Mouse (Mus musculus): ENCODE measurements around the gene Baiap2l2. TPM values are rescaled to one million over a fixed set of nuclear protein-coding genes. Genes with fewer than 3 reads are reported as not detected.

Baiap2l2 gene
- polyA plus RNA-seq, 1 experiment: not detected

DNA sequence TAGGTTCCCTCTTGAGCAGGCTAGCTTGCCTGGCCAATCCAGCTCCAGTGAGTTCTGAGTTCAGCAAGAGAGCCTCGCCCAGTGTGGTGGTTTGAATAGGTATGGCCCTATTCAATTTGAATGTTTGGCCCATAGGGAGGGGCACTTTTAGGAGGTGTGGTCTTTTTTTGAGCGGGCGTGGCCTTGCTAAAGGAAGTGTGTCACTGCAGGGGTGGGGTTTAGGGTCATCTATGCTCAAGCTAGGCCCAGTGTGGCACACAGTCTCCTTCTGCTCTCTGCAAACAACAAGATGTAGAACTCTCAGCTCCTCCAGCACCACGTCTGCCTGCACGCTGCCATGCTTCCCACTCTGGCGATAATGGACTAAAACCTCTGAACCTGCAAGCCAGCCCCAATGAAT lies 21.6 kb downstream of the Baiap2l2 start:
- TF ChIP-seq POLR2A (IDR thresholded peaks at IDR 0.05; ENCODE audit: borderline replicate concordance, control insufficient read depth, low read depth, low read length) (no peak), CTCF (IDR thresholded peaks at IDR 0.05; ENCODE audit: control insufficient read depth, insufficient read depth, low read length) (no peak)
- 88% methylated on average over 6 of the region's 6 CpGs for WGBS
- no peak overlapping the region for H3K27ac ChIP-seq (ENCODE audit: control insufficient read depth, insufficient read depth, low read depth, low read length, poor library complexity)
- no peaks in the 10 kb centered on the region; the same call in 1 of the 2 replicates for H3K4me1 ChIP-seq (ENCODE audit: control insufficient read depth, insufficient read depth, low read length)
- H3K4me3 ChIP-seq (replicated peaks; ENCODE audit: control insufficient read depth, low read depth, low read length): no peak overlapping the region

- no peak overlapping the region for H3K27ac ChIP-seq (ENCODE audit: control insufficient read depth, insufficient read depth, low read depth, low read length, poor library complexity)
- no peak overlapping the region for H3K4me3 ChIP-seq (replicated peaks; ENCODE audit: control insufficient read depth, low read depth, low read length)
- H3K4me1 ChIP-seq (ENCODE audit: control insufficient read depth, insufficient read depth, low read length): no peaks in the 10 kb centered on the region; the same call in 1 of the 2 replicates
- 77% methylated on average over 3 of the region's 3 CpGs for WGBS
- TF ChIP-seq CTCF (IDR thresholded peaks at IDR 0.05; ENCODE audit: control insufficient read depth, insufficient read depth, low read length): no peak
- no peak for TF ChIP-seq POLR2A (IDR thresholded peaks at IDR 0.05; ENCODE audit: borderline replicate concordance, control insufficient read depth, low read depth, low read length)
Measured at GRCm38 (mm10) chr15:79262786-79263309, 22.5 kb downstream of the Baiap2l2 start.

DNA sequence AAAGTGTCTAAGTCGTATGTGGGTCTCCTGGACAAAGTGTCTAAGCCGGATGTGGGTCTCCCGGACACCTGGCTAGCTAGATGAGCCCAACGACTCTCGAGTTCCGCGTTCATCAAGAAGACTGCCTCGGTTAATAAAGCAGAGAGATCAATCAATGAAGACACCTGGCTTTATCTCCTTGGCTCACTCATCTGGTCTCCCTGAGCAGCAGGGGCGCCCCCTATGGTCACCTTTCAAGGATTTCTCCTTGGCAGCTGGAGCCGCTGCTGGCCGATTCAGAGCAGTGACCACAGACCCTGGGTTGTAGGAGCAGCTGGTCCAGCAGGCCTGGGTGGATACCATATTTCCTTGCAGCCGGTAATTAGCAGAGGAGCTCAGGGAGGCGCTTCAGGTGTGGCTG lies 23.0 kb downstream of the Baiap2l2 start:
- Histone ChIP-seq H3K27ac (ENCODE audit: control insufficient read depth, insufficient read depth, low read depth, low read length, poor library complexity) (no peak overlapping the region; the same call in 1 of the 2 replicates), H3K4me1 (ENCODE audit: control insufficient read depth, insufficient read depth, low read length) (no peaks in the 10 kb centered on the region; the same call in 1 of the 2 replicates), H3K4me3 (replicated peaks; ENCODE audit: control insufficient read depth, low read depth, low read length) (no peak overlapping the region)
- 26% methylated on average over 13 of the region's 13 CpGs for WGBS
- 0 out of 2 replicates have a peak, but pooled peaks have one; percentile 3 for TF ChIP-seq CTCF (IDR thresholded peaks at IDR 0.05; ENCODE audit: control insufficient read depth, insufficient read depth, low read length)
- TF ChIP-seq POLR2A (IDR thresholded peaks at IDR 0.05; ENCODE audit: borderline replicate concordance, control insufficient read depth, low read depth, low read length): no peak

DNA sequence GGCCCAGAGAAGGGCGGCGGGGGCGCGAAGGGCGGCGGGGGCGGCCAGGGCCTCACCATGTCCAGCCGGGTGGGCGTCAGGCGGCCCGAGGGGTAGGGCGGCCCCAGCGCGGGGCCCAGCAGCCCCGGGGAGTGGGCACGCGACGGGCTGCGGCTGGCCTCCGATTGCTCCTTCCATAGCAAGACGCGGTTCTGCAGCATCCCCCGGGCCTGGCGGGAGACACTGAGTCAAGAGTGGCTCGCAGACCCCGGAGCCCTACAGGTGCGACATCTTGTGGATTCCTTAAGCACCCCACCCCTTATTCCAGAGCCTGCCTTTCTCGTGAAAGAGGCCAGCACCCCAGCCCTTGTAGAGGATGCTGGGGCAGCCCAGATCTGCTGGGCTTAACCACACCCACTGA lies 23.6 kb downstream of the Baiap2l2 start:
- no peaks in the 10 kb centered on the region; the same call in 1 of the 2 replicates for H3K4me1 ChIP-seq (ENCODE audit: control insufficient read depth, insufficient read depth, low read length)
- WGBS: 2% methylated on average over 27 of the region's 28 CpGs
- H3K27ac ChIP-seq (ENCODE audit: control insufficient read depth, insufficient read depth, low read depth, low read length, poor library complexity): no peak overlapping the region
- H3K4me3 ChIP-seq (replicated peaks; ENCODE audit: control insufficient read depth, low read depth, low read length): no peak overlapping the region
- TF ChIP-seq POLR2A (IDR thresholded peaks at IDR 0.05; ENCODE audit: borderline replicate concordance, control insufficient read depth, low read depth, low read length) (no peak), CTCF (IDR thresholded peaks at IDR 0.05; ENCODE audit: control insufficient read depth, insufficient read depth, low read length) (no peak)

- TF ChIP-seq CTCF (IDR thresholded peaks at IDR 0.05; ENCODE audit: control insufficient read depth, insufficient read depth, low read length) (no peak), POLR2A (IDR thresholded peaks at IDR 0.05; ENCODE audit: borderline replicate concordance, control insufficient read depth, low read depth, low read length) (no peak)
- H3K4me1 ChIP-seq (ENCODE audit: control insufficient read depth, insufficient read depth, low read length): no peaks in the 10 kb centered on the region; the same call in 1 of the 2 replicates
- WGBS: under 1% methylated on average over 58 of the region's 62 CpGs
- H3K27ac ChIP-seq (ENCODE audit: control insufficient read depth, insufficient read depth, low read depth, low read length, poor library complexity): no peak overlapping the region
- H3K4me3 ChIP-seq (replicated peaks; ENCODE audit: control insufficient read depth, low read depth, low read length): no peak overlapping the region
Measured at GRCm38 (mm10) chr15:79261095-79261725, 24.1 kb downstream of the Baiap2l2 start.

- no peak overlapping the region for H3K4me3 ChIP-seq (replicated peaks; ENCODE audit: control insufficient read depth, low read depth, low read length)
- TF ChIP-seq POLR2A (IDR thresholded peaks at IDR 0.05; ENCODE audit: borderline replicate concordance, control insufficient read depth, low read depth, low read length): no peak
- no peak for TF ChIP-seq CTCF (IDR thresholded peaks at IDR 0.05; ENCODE audit: control insufficient read depth, insufficient read depth, low read length)
- H3K27ac ChIP-seq (ENCODE audit: control insufficient read depth, insufficient read depth, low read depth, low read length, poor library complexity): no peak overlapping the region
- 47% methylated on average over 17 of the region's 17 CpGs for WGBS
- H3K4me1 ChIP-seq (ENCODE audit: control insufficient read depth, insufficient read depth, low read length): no peaks in the 10 kb centered on the region
Measured at GRCm38 (mm10) chr15:79258521-79258920, 26.8 kb downstream of the Baiap2l2 start.

- no peak for TF ChIP-seq POLR2A (IDR thresholded peaks at IDR 0.05; ENCODE audit: borderline replicate concordance, control insufficient read depth, low read depth, low read length)
- 55% methylated on average over 3 of the region's 3 CpGs for WGBS
- H3K4me1 ChIP-seq (ENCODE audit: control insufficient read depth, insufficient read depth, low read length): no peaks in the 10 kb centered on the region
- no peak within 1 kb of the TSS for H3K4me3 ChIP-seq (replicated peaks; ENCODE audit: control insufficient read depth, low read depth, low read length)
- H3K27ac ChIP-seq (ENCODE audit: control insufficient read depth, insufficient read depth, low read depth, low read length, poor library complexity): no peak within 1 kb of the TSS
Measured at GRCm38 (mm10) chr15:79254661-79255060, 30.7 kb downstream of the Baiap2l2 start, which contains the start of gene Slc16a8. Slc16a8 (minus strand) TSS chr15:79254761.

- H3K4me1 ChIP-seq (ENCODE audit: control insufficient read depth, insufficient read depth, low read length): no peaks in the 10 kb centered on the region
- TF ChIP-seq POLR2A (IDR thresholded peaks at IDR 0.05; ENCODE audit: borderline replicate concordance, control insufficient read depth, low read depth, low read length) (no peak), CTCF (IDR thresholded peaks at IDR 0.05; ENCODE audit: control insufficient read depth, insufficient read depth, low read length) (no peak)
- H3K4me3 ChIP-seq (replicated peaks; ENCODE audit: control insufficient read depth, low read depth, low read length): no peak overlapping the region
- H3K27ac ChIP-seq (ENCODE audit: control insufficient read depth, insufficient read depth, low read depth, low read length, poor library complexity): no peak overlapping the region
- WGBS: 40% methylated on average over 24 of the region's 24 CpGs
Measured at GRCm38 (mm10) chr15:79252580-79252979, 32.8 kb downstream of the Baiap2l2 start.

All from bone marrow, adult 2 months (tissue).